Mouse (Mus musculus) midbrain, embryonic 16.5 days (tissue): ENCODE measurements around the gene Fgr. TPM values are rescaled to one million over a fixed set of nuclear protein-coding genes. Genes with fewer than 3 reads are reported as not detected.
A peak's percentile ranks its signal among the peaks of the same experiment; 100 is the strongest.

Experiments used
- ATAC-seq: fragments of 200-750 bp; cut with Nextera tagmentation; 2 replicates; pipeline ENCODE4 v1.8.0; 2017; ENCODE audit warnings: moderate TSS enrichment
- H3K27ac ChIP-seq: fragments of 300-500 bp; sonication (generic); 2 replicates; pipeline ENCODE4 v1.5.1; 2014; ENCODE audit warnings: mild to moderate bottlenecking, low read length, mixed read lengths
- H3K27me3 ChIP-seq: fragments of 300-500 bp; sonication (generic); 2 replicates; pipeline ENCODE4 v1.6.1; 2014; ENCODE audit warnings: low read depth, low read length, mixed read lengths; ENCODE audit not compliant: control insufficient read depth, insufficient read depth
- H3K36me3 ChIP-seq: fragments of 300-500 bp; sonication (generic); 2 replicates; pipeline ENCODE4 v1.6.1; 2014; ENCODE audit warnings: mild to moderate bottlenecking, low read length, moderate library complexity, mixed read lengths; ENCODE audit not compliant: control insufficient read depth, insufficient read depth
- H3K4me1 ChIP-seq: fragments of 300-500 bp; sonication (generic); 2 replicates; pipeline ENCODE4 v1.6.1; 2014; ENCODE audit warnings: mild to moderate bottlenecking, low read length, mixed read lengths; ENCODE audit not compliant: control insufficient read depth, insufficient read depth
- H3K4me2 ChIP-seq: fragments of 300-500 bp; sonication (generic); 2 replicates; pipeline ENCODE4 v1.6.1; 2014; ENCODE audit warnings: mild to moderate bottlenecking, low read length, mixed read lengths
- H3K4me3 ChIP-seq: fragments of 300-500 bp; sonication (generic); 2 replicates; pipeline ENCODE4 v1.5.1; 2014; ENCODE audit warnings: low read depth, mild to moderate bottlenecking, low read length, moderate library complexity, mixed read lengths
- H3K9ac ChIP-seq: fragments of 300-500 bp; sonication (generic); 2 replicates; pipeline ENCODE4 v1.6.1; 2014; ENCODE audit warnings: low read depth, low read length, mixed read lengths
- H3K9me3 ChIP-seq: fragments of 300-500 bp; sonication (generic); replicated peaks from 2 replicates; pipeline ENCODE4 v1.6.1; 2014; ENCODE audit warnings: mild to moderate bottlenecking, low read length, mixed read lengths; ENCODE audit not compliant: control insufficient read depth, poor library complexity, severe bottlenecking
- WGBS: fragments of 180-500 bp; shearing (Covaris S2); extraction: QIAGEN DNeasy Blood & Tissue Kit; methylation state at CpG from one replicate; pipeline ENCODE4 v1.1.7; 2014; 5-methylcytosine and 5-hydroxymethylcytosine counted together
- polyA plus RNA-seq: library from polyadenylated mRNA; unstranded; fragments of >200 nt; fragmentation: Nextera tagmentation; extraction: Ambion mirVana; gene quantifications from 2 replicates; pipeline ENCODE4 v1.2.1, GENCODE M21; 2015

The Fgr gene
- polyA plus RNA-seq, 1 experiment from 2014 or later = 0.05 TPM

DNA sequence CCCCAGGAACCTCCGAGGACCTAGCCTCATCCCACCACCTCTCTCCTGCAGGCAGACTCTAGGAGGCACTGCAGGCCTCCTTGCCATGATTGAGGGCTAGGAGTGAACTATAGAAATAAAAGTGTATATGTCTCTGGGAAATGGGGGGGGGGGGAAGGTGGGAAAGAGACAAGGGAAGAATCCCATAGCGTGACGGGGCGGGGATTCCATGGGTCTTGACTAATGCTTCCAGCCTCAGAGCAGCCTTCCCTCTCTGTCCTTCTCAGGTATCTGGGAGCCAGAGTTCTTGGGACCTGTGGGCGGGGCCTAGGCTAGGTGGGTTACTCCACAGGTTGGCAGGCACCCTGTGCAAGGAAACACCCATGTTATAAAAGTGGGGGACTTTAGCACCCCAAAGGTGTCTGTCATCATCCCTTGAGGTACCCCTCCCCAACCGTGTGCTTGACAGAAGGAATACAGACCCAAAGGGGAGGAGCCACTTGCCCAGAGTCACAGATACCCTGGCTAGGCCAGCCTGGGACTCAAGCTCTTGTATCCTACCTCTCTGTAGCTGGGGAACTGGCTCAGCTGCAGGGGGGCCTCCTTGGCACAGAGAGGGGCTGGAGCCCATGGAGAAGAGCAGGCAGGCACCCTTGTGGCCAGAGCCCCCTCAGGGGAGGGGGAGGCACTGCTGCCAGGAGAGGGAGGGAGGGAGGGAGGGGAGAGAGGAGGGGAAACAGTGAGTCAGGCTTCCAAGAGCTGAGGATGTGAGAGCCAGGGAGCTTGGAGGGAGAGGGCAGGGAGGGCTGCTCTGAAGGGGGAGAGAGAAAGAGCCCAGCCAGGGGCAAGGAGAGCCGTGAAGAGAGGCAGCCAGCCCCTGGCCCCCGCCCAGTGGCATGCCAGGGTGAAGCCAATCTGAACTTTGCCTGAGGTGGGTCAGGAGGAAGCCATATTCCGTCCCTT lies 42.1 kb downstream of the Fgr start:
- 31% methylated on average over 9 of the region's 9 CpGs for WGBS
- H3K4me2 ChIP-seq = peak overlapping the region; percentile 98
- peaks cover 73% of the 10 kb centered on the region for H3K4me1 ChIP-seq
- no peak overlapping the region; the same call in 1 of the 2 replicates for H3K9ac ChIP-seq
- H3K27me3 ChIP-seq = no peaks in the 10 kb centered on the region
- no peaks in the 10 kb centered on the region for H3K9me3 ChIP-seq
- H3K27ac ChIP-seq = no peak overlapping the region
- no peaks in the 10 kb centered on the region for H3K36me3 ChIP-seq
- no peak overlapping the region for H3K4me3 ChIP-seq
- ATAC-seq = no peak

DNA sequence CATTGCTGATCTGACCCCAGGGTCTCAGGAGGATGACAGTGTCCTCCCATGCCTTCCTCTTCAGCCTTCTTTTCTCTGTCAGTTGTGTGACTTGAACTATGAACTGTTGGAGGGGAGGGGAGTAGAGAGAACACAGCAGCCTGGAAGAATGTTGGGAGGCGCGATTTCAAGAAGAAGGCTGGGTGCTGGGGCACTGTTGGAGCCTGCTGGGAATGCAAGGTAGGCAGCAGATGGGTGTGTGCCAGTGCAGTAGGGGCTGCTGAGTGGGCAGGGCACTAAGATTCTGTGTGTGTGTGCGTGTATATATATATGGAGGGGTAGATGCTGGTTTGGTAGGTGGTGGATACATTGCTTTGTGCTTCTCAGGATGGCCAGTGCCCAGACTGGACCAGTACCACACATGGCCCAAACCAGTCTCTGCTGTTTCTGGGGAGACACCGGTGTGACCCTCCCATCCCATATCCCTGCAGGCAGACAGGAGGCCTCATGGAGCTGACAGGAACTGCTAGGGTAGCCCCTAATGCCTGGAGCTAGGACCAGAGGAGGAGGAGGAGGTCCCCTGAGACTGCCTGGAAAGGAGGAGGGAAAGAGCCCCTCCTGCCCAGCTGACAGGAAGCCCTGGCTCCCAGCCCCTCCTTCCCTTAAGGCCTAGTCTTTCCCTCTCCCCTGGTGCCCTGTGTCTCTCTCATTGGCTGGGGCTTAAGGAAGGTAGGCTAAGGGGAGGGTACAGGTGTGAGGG lies 43.0 kb downstream of the Fgr start:
- Histone ChIP-seq H3K4me1 (peaks cover 80% of the 10 kb centered on the region), H3K27ac (no peak overlapping the region; the same call in 1 of the 2 replicates), H3K9me3 (no peaks in the 10 kb centered on the region), H3K27me3 (no peaks in the 10 kb centered on the region), H3K36me3 (no peaks in the 10 kb centered on the region), H3K4me2 (peak overlapping the region; percentile 98; the same call in 1 of the 2 replicates), H3K9ac (peak overlapping the region; percentile 34), H3K4me3 (no peak overlapping the region; the same call in 1 of the 2 replicates)
- no peak for ATAC-seq
- 46% methylated on average over 4 of the region's 4 CpGs for WGBS

GRCm38 (mm10) chr4:133017597-133018262 lies 43.8 kb downstream of the Fgr start:
- H3K9me3 ChIP-seq = no peaks in the 10 kb centered on the region
- H3K27ac ChIP-seq = no peak overlapping the region
- ATAC-seq = no peak
- no peaks in the 10 kb centered on the region for H3K27me3 ChIP-seq
- H3K4me3 ChIP-seq = no peak overlapping the region
- H3K36me3 ChIP-seq = no peaks in the 10 kb centered on the region
- no peak overlapping the region for H3K4me2 ChIP-seq
- peaks cover 89% of the 10 kb centered on the region for H3K4me1 ChIP-seq
- 67% methylated on average over 6 of the region's 6 CpGs for WGBS
- peak overlapping the region; percentile 34; the same call in 1 of the 2 replicates for H3K9ac ChIP-seq

DNA sequence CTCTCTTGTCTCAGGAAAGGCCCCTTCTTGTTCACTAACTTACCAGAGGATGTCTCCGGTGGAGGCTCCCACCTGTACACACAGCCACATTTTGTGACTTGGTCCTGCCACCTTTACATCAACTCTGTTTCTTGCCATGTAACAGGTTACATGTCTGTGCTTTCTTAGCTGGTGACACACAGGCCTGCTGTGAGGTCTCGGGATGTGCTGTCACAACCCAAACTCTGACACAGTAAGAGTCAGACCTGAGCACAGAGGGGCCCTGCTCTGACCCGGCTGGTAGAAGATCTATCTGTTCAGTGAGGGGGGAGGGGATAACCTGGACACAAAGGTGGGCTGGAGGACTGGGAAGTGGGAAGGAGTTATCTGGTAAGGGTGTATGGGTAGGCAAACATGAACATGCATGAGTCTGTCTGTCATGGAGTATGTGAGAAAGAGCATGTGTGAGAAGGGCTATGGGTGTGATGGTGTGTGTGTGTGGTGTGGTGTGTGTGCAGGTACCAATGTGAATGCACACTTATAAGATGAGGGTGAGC lies 44.4 kb downstream of the Fgr start:
- peaks cover 95% of the 10 kb centered on the region for H3K4me1 ChIP-seq
- no peak overlapping the region for H3K9ac ChIP-seq
- no peaks in the 10 kb centered on the region for H3K36me3 ChIP-seq
- H3K27ac ChIP-seq = no peak overlapping the region
- no peak overlapping the region for H3K4me3 ChIP-seq
- 77% methylated on average over 3 of the region's 3 CpGs for WGBS
- no peak for ATAC-seq
- H3K4me2 ChIP-seq = no peak overlapping the region
- no peaks in the 10 kb centered on the region for H3K27me3 ChIP-seq
- H3K9me3 ChIP-seq = no peaks in the 10 kb centered on the region

GRCm38 (mm10) chr4:133020721-133021120 lies 46.8 kb downstream of the Fgr start:
- no peak for ATAC-seq
- H3K9ac ChIP-seq = peak overlapping the region; percentile 60; the same call in 1 of the 2 replicates
- 20% methylated on average over 4 of the region's 6 CpGs for WGBS
- peak overlapping the region; percentile 47 for H3K27ac ChIP-seq
- no peaks in the 10 kb centered on the region for H3K36me3 ChIP-seq
- peaks cover 93% of the 10 kb centered on the region for H3K4me1 ChIP-seq
- no peaks in the 10 kb centered on the region for H3K27me3 ChIP-seq
- H3K9me3 ChIP-seq = no peaks in the 10 kb centered on the region
- H3K4me2 ChIP-seq = peak overlapping the region; percentile 51; the same call in 1 of the 2 replicates
- H3K4me3 ChIP-seq = no peak overlapping the region

DNA sequence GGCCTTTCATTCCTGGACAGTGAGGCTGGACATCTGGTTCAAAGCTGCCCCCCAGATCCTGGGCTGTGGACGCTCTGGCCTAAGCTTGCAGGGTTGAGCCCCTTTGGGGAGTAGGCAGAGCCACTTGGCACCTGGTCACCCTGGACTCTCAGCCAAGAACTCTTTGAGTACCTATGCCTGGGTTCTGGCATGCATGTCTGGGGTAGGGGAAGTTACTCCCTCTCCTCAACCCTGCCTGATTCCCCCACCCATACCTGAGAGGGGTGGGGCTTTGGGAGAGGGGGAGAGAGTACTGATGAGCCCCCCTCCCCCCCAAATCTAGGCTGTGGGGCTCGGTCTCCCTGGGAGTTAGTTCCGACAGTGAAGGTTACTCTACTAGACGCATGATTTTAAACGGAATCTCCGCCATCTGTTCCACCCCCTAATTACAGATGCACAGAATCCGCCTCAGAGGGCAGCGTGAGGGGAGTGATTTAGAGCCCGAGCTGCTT lies 47.3 kb downstream of the Fgr start:
- no peaks in the 10 kb centered on the region for H3K27me3 ChIP-seq
- H3K9ac ChIP-seq = peak overlapping the region; percentile 60
- peak overlapping the region; percentile 62 for H3K27ac ChIP-seq
- no peaks in the 10 kb centered on the region for H3K9me3 ChIP-seq
- peak overlapping the region; percentile 51 for H3K4me2 ChIP-seq
- H3K36me3 ChIP-seq = no peaks in the 10 kb centered on the region
- peaks cover 92% of the 10 kb centered on the region for H3K4me1 ChIP-seq
- no peak overlapping the region for H3K4me3 ChIP-seq
- 10% methylated on average over 9 of the region's 9 CpGs for WGBS
- no peak for ATAC-seq

GRCm38 (mm10) chr4:133022217-133022616 lies 48.3 kb downstream of the Fgr start:
- H3K27ac ChIP-seq = peak overlapping the region; percentile 72
- peaks cover under 1% of the 10 kb centered on the region; the same call in 1 of the 2 replicates for H3K36me3 ChIP-seq
- H3K4me3 ChIP-seq = peak overlapping the region; percentile 17
- peak overlapping the region; percentile 60 for H3K9ac ChIP-seq
- no peaks in the 10 kb centered on the region for H3K9me3 ChIP-seq
- H3K4me2 ChIP-seq = peak overlapping the region; percentile 51
- WGBS = 3% methylated on average over 14 of the region's 14 CpGs
- no peaks in the 10 kb centered on the region for H3K27me3 ChIP-seq
- ATAC-seq = no peak
- H3K4me1 ChIP-seq = peaks cover 92% of the 10 kb centered on the region

DNA sequence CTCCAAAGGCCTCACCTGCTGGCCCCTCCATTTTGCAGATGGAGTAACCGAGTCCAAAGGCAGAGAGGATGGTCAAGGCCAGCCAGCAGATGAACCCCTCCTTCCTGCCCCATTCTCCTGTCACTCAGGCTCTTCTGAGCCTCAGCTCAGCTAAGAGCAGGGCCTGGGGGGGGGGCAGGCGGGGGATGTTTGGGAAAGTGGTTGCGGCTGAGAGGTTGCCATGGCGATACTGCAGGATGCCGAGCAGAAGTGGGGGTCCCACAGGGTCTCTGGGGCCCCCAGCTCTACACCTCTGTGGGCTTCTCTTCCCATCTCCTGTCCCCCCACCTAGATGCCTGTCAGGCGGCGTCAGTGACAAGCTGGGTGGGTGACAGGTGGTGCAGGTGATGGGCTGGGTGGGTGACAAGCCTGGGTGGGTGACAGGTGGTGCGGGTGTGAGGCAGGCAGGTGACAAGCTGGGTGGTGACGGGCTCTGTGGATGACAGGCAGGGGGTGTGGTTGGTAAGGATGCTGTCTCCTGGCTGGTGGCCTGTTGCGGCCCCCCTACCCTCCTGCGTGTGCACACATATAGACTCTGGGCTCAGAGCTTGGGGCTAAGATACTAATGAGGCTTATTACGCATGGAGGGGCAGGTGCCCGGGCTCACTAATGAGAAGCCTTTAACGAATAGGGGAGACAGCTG lies 49.2 kb downstream of the Fgr start:
- peak; percentile 44 for ATAC-seq
- H3K4me2 ChIP-seq = peak overlapping the region; percentile 51
- peak overlapping the region; percentile 60 for H3K9ac ChIP-seq
- no peaks in the 10 kb centered on the region for H3K27me3 ChIP-seq
- no peaks in the 10 kb centered on the region for H3K9me3 ChIP-seq
- no peak overlapping the region; the same call in 1 of the 2 replicates for H3K4me3 ChIP-seq
- peaks cover 88% of the 10 kb centered on the region for H3K4me1 ChIP-seq
- 15% methylated on average over 14 of the region's 14 CpGs for WGBS
- H3K27ac ChIP-seq = peak overlapping the region; percentile 72
- peaks cover 3% of the 10 kb centered on the region; the same call in 1 of the 2 replicates for H3K36me3 ChIP-seq
